ENCODE assay signal across 30 mouse cellular contexts in the genomic region with DNA sequence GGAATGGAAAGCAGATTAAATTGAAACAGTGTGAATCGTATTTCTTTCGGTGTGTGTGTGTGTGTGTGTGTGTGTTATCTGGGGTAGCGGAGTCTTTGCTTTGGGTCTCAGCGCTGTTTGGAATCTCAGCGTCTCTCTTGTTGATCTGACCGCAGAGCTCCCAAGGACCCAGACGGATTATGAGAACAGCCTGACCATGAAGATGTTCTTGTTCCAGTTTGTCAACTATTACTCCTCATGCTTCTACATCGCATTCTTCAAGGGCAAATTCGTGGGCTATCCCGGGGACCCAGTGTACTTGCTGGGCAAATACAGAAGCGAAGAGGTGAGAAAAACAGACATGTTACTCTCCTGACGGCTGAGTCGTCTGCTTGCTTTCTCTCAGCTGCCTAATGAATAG.
"Had no signal": no experiment of that assay in that cellular context is flagged by ENCODE, and none has a peak within 500 bp of the region (broad histone marks: within the 10 kb centered on the region; RNA-seq: fewer than 3 reads in every experiment).

No protein-coding gene starts in this region.

- H3K36me3 ChIP-seq: midbrain, embryonic 15.5 days had no signal

- H3K27me3 ChIP-seq: limb, embryonic 12.5 days; limb, embryonic 13.5 days; limb, embryonic 15.5 days; liver, embryonic 12.5 days; liver, embryonic 13.5 days; liver, embryonic 15.5 days; lung, embryonic 15.5 days; megakaryocyte, embryonic 14.5 days; midbrain, embryonic 12.5 days; midbrain, embryonic 13.5 days; midbrain, embryonic 15.5 days had no signal

- H3K27ac ChIP-seq: left cerebral cortex, adult 2 months; limb, embryonic 10.5 days; limb, embryonic 12.5 days; limb, embryonic 13.5 days; limb, embryonic 15.5 days; liver, embryonic 12.5 days; liver, embryonic 13.5 days; liver, embryonic 14.5 days; liver, embryonic 15.5 days; lung, embryonic 15.5 days; macrophage; midbrain, embryonic 10.5 days; midbrain, embryonic 12.5 days; midbrain, embryonic 13.5 days; midbrain, embryonic 15.5 days had no signal

- ATAC-seq: liver, embryonic 12.5 days; liver, postnatal 0 days; lung, postnatal 0 days; midbrain, embryonic 13.5 days; midbrain, embryonic 15.5 days; midbrain, embryonic 16.5 days had no signal

- H3K4me3 ChIP-seq: left cerebral cortex, adult 2 months; limb, embryonic 10.5 days; limb, embryonic 12.5 days; limb, embryonic 13.5 days; limb, embryonic 15.5 days; liver, embryonic 12.5 days; liver, embryonic 13.5 days; liver, embryonic 15.5 days; lung, embryonic 15.5 days; megakaryocyte, embryonic 14.5 days; midbrain, embryonic 10.5 days; midbrain, embryonic 12.5 days; midbrain, embryonic 13.5 days; midbrain, embryonic 15.5 days; myocyte had no signal

- H3K4me2 ChIP-seq: limb, embryonic 12.5 days; limb, embryonic 13.5 days; limb, embryonic 15.5 days; liver, embryonic 11.5 days; liver, embryonic 12.5 days; liver, embryonic 13.5 days; liver, embryonic 15.5 days; lung, embryonic 14.5 days; lung, embryonic 15.5 days; midbrain, embryonic 11.5 days; midbrain, embryonic 12.5 days; midbrain, embryonic 13.5 days; midbrain, embryonic 15.5 days had no signal

- H3K9ac ChIP-seq: limb, embryonic 12.5 days; limb, embryonic 13.5 days; limb, embryonic 15.5 days; liver, embryonic 12.5 days; liver, embryonic 13.5 days; liver, embryonic 14.5 days; liver, embryonic 15.5 days; liver, postnatal 0 days; lung, embryonic 14.5 days; lung, embryonic 15.5 days; midbrain, embryonic 12.5 days; midbrain, embryonic 13.5 days; midbrain, embryonic 15.5 days had no signal

- H3K4me1 ChIP-seq: limb, embryonic 10.5 days; liver, embryonic 12.5 days; liver, embryonic 13.5 days; liver, embryonic 15.5 days; lung, embryonic 15.5 days had no signal

- DNase-seq: left cerebral cortex, postnatal 4 days; liver; liver, embryonic 13.5 days; liver, postnatal 0 days; lung, adult 18-20 months; lung, adult 2 months; lung, embryonic 14.5 days; lung, postnatal 14 days; lung, postnatal 36 days; midbrain, embryonic 14.5 days had no signal

- H3K9me3 ChIP-seq: limb, embryonic 10.5 days; limb, embryonic 12.5 days; limb, embryonic 13.5 days; limb, embryonic 15.5 days; liver, embryonic 12.5 days; liver, embryonic 13.5 days; liver, embryonic 15.5 days; lung, embryonic 15.5 days; megakaryocyte, embryonic 14.5 days; midbrain, embryonic 10.5 days; midbrain, embryonic 12.5 days; midbrain, embryonic 13.5 days; midbrain, embryonic 15.5 days had no signal
